Mouse (Mus musculus) midbrain, embryonic 11.5 days (tissue): ENCODE data around the gene Fem1a. TPM values are rescaled to one million over a fixed set of nuclear protein-coding genes. Genes with fewer than 3 reads are reported as not detected.

Source experiments
- ATAC-seq: fragments of 200-750 bp; cut with Nextera tagmentation; 2 replicates; pipeline ENCODE4 v1.8.0; 2017; ENCODE audit warnings: moderate TSS enrichment, moderate library complexity; ENCODE audit not compliant: low FRiP score
- DNase-seq: peaks from one replicate; pipeline ENCODE4 v3.0.0; 2015; ENCODE audit warnings: low spot score; ENCODE audit errors: missing footprints
- H3K27ac ChIP-seq: fragments of 300-500 bp; sonication (generic); 2 replicates; pipeline ENCODE4 v1.5.1; 2014; ENCODE audit warnings: low read depth, low read length
- H3K27me3 ChIP-seq: fragments of 300-500 bp; sonication (generic); 2 replicates; pipeline ENCODE4 v1.6.1; 2014; ENCODE audit warnings: mild to moderate bottlenecking, low read length, moderate library complexity, mixed read lengths; ENCODE audit not compliant: control insufficient read depth, insufficient read depth
- H3K36me3 ChIP-seq: fragments of 300-500 bp; sonication (generic); 2 replicates; pipeline ENCODE4 v1.6.1; 2014; ENCODE audit warnings: mild to moderate bottlenecking, low read length, moderate library complexity, mixed read lengths; ENCODE audit not compliant: control insufficient read depth, insufficient read depth
- H3K4me1 ChIP-seq: fragments of 300-500 bp; sonication (generic); 2 replicates; pipeline ENCODE4 v1.6.1; 2014; ENCODE audit warnings: low read length; ENCODE audit not compliant: control insufficient read depth, insufficient read depth
- H3K4me2 ChIP-seq: fragments of 300-500 bp; sonication (generic); 2 replicates; pipeline ENCODE4 v1.6.1; 2014; ENCODE audit warnings: mild to moderate bottlenecking, moderate library complexity
- H3K4me3 ChIP-seq: fragments of 300-500 bp; sonication (generic); 2 replicates; pipeline ENCODE4 v1.5.1; 2014; ENCODE audit warnings: low read depth, low read length
- H3K9ac ChIP-seq: fragments of 300-500 bp; sonication (generic); 2 replicates; pipeline ENCODE4 v1.6.1; 2014; ENCODE audit warnings: low read length
- H3K9me3 ChIP-seq: fragments of 300-500 bp; sonication (generic); 2 replicates; pipeline ENCODE4 v1.6.1; 2016; ENCODE audit warnings: low read length; ENCODE audit not compliant: control insufficient read depth
- WGBS: fragments of 180-500 bp; shearing (Covaris S2); extraction: QIAGEN DNeasy Blood & Tissue Kit; methylation state at CpG from one replicate; pipeline ENCODE4 v1.1.7; 2014; 5-methylcytosine and 5-hydroxymethylcytosine counted together
- polyA plus RNA-seq: library from polyadenylated mRNA; unstranded; fragments of >200 nt; fragmentation: Nextera tagmentation; extraction: Ambion mirVana; gene quantifications from 2 replicates; pipeline ENCODE4 v1.2.1, GENCODE M21; 2014

Gene Fem1a
- polyA plus RNA-seq, 1 experiment from 2014 or later = 12.7 TPM

DNA sequence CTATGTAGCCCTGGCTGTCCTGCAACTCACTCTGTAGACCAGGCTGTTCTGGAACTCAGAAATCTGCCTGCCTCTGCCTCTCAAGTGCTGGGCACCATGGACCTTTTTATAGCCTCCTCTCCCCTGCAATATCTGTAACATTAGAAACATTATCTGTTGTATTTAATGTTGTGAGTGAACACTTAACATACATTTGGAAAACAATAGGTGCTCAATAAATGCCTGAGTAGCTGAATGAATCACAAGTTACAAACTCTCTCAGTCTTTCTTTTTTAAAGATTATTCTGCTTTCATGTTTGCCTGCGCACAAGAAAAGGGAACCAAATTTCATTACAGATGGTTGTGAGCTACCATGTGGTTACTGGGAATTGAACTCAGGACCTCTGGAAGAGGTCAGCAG, 41.6 kb downstream of the Fem1a start:
- no peaks in the 10 kb centered on the region for H3K36me3 ChIP-seq
- ATAC-seq (no peak), DNase-seq (no peak)
- H3K4me1 ChIP-seq = peaks cover 10% of the 10 kb centered on the region
- 97% methylated on average over 1 of the region's 1 CpGs for WGBS
- no peak overlapping the region for H3K9ac ChIP-seq
- no peaks in the 10 kb centered on the region for H3K9me3 ChIP-seq
- no peak overlapping the region for H3K4me3 ChIP-seq
- H3K27ac ChIP-seq = no peak overlapping the region
- H3K27me3 ChIP-seq = no peaks in the 10 kb centered on the region
- no peak overlapping the region for H3K4me2 ChIP-seq

DNA sequence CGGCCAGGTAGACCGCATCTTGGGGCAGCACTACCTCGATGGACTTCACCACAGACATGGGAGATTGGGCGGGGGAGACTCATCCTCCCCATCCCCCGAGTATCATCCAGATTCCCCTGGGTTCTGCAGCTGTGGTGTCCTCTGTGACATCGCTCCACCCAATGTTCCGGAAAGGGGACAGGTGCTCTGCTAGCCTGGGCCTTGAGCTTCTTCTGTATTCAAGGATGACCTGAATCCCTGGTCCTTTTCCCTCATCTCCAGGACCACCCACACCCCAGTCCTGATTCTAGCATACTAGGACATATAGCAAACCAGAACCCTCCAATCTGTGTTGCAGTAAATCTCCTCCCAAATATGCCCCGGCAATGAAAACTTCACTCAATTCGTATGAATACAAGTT, 43.6 kb downstream of the Fem1a start, which contains the start of gene Arrdc5:
Arrdc5 (minus strand) TSS at position 101 of the 400 bp plus-strand sequence.
- no peaks in the 10 kb centered on the region for H3K36me3 ChIP-seq
- H3K27ac ChIP-seq = no peak within 1 kb of the TSS
- H3K9me3 ChIP-seq = no peaks in the 10 kb centered on the region
- WGBS = 91% methylated on average over 9 of the region's 9 CpGs
- H3K9ac ChIP-seq = no peak within 1 kb of the TSS
- H3K4me1 ChIP-seq = peaks cover 19% of the 10 kb centered on the region
- DNase-seq (no peak), ATAC-seq (no peak)
- no peak within 1 kb of the TSS for H3K4me3 ChIP-seq
- H3K27me3 ChIP-seq = no peaks in the 10 kb centered on the region
- no peak within 1 kb of the TSS for H3K4me2 ChIP-seq

DNA sequence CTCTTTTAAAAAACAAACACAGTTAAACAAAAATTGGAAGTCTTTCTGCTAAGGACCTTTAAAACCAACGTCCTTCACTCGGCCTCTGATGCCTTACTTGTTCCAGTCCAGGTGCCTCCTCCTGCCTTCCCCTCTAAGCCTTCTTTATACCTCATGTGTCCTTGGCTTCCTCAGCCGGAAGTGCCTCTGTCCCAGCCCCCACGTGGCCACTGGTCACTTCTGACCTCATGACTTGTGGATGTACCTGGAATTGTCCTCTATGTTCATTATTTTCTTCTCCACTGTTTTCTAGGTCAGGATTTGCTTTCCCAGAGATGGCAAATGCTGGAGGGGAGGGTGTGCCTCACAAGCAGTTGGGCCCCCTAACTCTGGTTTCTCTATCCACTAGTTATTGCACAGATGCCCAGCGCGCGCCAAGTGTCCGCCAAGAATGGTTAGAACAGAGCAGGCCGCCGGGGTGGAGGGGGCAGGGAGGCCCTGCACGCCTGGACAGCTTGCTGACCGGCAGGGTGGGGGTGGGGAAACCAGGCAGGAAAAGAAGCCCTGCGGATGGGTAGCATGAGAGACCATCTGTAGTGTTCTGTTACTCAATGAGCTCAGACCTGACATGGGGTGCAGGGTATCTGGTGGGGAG, 45.9 kb downstream of the Fem1a start:
- no peaks in the 10 kb centered on the region for H3K27me3 ChIP-seq
- H3K9ac ChIP-seq = peak overlapping the region; percentile 50
- H3K9me3 ChIP-seq = no peaks in the 10 kb centered on the region
- ATAC-seq = peak; percentile 53
- H3K4me3 ChIP-seq = peak overlapping the region; percentile 81; the same call in 1 of the 2 replicates
- peak overlapping the region; percentile 98 for H3K4me2 ChIP-seq
- H3K36me3 ChIP-seq = peaks cover 8% of the 10 kb centered on the region
- H3K4me1 ChIP-seq = peaks cover 33% of the 10 kb centered on the region
- 19% methylated on average over 13 of the region's 13 CpGs for WGBS
- DNase-seq = peak; percentile 92
- H3K27ac ChIP-seq = peak overlapping the region; percentile 71

DNA sequence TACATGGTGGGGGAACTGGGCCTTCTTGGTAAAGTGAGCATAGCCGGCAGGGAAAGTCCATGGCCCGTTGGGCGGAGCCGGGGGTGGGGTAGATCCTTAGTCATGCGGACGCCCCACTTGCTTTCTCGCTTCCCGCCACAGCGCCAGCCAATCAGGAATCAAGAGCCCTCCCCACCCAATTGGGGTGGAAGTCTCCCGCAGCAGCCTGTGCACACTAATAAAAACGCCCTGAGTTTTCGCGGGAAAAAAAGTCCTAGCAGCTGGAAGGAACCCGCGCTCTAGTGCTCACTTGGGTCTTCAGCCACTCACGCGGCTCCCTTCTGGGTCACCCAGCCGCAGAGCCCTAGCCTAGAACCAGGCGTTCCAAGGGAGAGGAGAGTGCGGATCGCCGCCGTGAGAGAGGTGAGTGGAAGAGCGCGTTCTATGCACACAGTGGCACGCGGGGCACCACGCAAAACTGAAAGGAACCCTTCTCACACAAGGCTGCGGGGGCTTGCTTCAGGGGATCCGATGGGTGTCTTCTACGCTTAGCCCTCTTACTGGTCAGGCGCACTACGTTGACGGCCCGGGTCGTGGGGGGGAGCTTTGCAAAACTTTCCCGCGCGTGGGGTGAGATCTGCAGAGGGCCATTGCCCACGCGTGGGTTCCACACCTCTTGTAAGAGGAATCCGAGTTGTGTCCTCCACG, 46.7 kb downstream of the Fem1a start, which contains the start of gene Uhrf1:
Uhrf1 (plus strand) TSS at position 162 of the 687 bp plus-strand sequence.
- DNase-seq (peak; percentile 98), ATAC-seq (peak; percentile 80)
- no peaks in the 10 kb centered on the region for H3K27me3 ChIP-seq
- H3K4me2 ChIP-seq = peak within 1 kb of the TSS; percentile 98
- H3K36me3 ChIP-seq = peaks cover 11% of the 10 kb centered on the region
- peak within 1 kb of the TSS; percentile 85 for H3K27ac ChIP-seq
- no peaks in the 10 kb centered on the region for H3K9me3 ChIP-seq
- WGBS = under 1% methylated on average over 43 of the region's 43 CpGs
- H3K4me3 ChIP-seq = peak within 1 kb of the TSS; percentile 81
- H3K9ac ChIP-seq = peak within 1 kb of the TSS; percentile 90
- peaks cover 35% of the 10 kb centered on the region for H3K4me1 ChIP-seq

DNA sequence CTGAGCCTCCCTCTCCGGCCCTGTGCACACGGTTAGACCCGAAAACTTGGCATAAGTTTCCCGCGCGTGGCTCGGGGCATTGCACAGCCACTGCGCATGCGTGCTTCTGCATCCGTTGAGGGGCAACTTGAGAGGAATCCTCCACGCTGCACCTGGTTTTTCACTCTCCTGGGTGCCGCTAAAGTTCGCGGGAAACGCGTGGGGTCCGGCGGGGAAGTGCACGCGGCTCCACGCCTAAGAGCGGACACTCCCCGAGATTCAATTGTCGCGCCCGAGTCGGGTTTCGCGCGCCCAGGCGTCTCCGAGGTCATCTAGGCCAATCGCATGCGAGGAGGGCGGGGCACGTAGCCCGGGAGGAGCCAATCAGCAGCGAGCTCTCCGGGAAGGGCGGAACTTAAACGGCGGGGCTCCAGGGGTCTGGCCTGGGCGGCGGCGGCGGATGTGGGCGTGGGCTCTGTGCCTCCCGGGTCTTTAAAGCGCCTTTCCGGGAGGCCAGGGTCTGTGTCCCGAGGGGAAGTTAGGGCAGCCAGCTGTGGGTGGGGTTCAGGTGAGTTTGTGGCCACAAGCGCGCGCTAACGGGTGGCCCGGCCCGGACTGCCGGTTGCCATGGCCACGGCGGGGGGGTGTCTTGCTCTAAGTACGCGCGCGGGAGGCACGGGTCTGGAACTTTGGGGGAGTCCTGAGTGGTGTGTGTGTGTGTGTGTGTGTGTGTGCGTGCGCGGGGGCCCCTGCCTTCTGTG, 47.4 kb downstream of the Fem1a start:
- ATAC-seq = peak; percentile 91
- H3K4me1 ChIP-seq = peaks cover 35% of the 10 kb centered on the region
- WGBS = under 1% methylated on average over 68 of the region's 68 CpGs

DNA sequence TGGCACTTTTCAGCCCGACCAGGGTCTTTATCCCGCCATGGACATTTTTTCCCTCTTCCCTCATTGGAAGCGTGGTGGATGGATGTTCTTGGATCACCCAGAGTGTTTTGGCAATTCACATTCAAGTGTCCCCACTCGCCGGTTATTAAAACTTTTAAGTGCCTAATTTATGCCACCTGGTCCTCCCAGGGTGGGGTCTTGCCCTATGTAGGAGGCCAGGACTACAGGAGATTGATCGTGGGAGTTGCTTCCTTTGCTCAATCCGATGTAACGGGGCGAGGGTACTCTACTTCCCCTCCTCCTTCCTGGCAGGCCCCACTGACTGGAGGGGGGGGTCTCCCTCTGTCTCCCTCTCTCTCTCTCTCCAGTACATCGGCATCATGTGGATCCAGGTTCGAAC, 48.1 kb downstream of the Fem1a start:
- Histone ChIP-seq H3K27me3 (no peaks in the 10 kb centered on the region), H3K27ac (no peak overlapping the region), H3K9me3 (no peaks in the 10 kb centered on the region), H3K36me3 (peaks cover 18% of the 10 kb centered on the region), H3K4me2 (peak overlapping the region; percentile 98), H3K9ac (peak overlapping the region; percentile 90), H3K4me3 (peak overlapping the region; percentile 81), H3K4me1 (peaks cover 35% of the 10 kb centered on the region)
- 13% methylated on average over 11 of the region's 11 CpGs for WGBS
- no peak for ATAC-seq
- DNase-seq = peak; percentile 88

More for the DNA sequence above, 47.4 kb downstream of the Fem1a start:
- peak overlapping the region; percentile 90 for H3K9ac ChIP-seq
- peaks cover 15% of the 10 kb centered on the region for H3K36me3 ChIP-seq
- peak overlapping the region; percentile 98 for H3K4me2 ChIP-seq
- H3K4me3 ChIP-seq = peak overlapping the region; percentile 81
- DNase-seq = peak; percentile 100
- no peaks in the 10 kb centered on the region for H3K9me3 ChIP-seq
- no peaks in the 10 kb centered on the region for H3K27me3 ChIP-seq
- peak overlapping the region; percentile 85 for H3K27ac ChIP-seq

DNA sequence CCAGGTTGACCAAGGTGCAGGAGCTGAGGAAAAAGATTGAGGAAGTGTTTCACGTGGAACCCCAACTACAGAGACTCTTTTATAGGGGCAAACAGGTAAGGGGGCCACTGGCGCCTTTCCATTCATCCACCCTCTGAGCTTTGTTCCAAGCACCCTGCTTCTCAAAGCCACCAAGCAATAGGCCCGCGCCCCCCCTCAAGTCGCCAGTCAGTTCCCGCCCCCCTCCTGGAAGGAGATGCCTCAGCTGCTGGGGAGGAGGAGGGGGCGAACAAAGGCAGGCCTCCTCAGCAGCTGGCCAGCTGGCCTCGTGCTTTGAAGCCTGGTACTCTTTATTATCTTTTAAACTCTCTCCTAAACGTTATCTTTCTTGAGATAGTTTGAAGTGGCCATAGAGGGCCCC, 48.5 kb downstream of the Fem1a start:
- peak overlapping the region; percentile 40; the same call in 1 of the 2 replicates for H3K27ac ChIP-seq
- no peak for ATAC-seq

DNA sequence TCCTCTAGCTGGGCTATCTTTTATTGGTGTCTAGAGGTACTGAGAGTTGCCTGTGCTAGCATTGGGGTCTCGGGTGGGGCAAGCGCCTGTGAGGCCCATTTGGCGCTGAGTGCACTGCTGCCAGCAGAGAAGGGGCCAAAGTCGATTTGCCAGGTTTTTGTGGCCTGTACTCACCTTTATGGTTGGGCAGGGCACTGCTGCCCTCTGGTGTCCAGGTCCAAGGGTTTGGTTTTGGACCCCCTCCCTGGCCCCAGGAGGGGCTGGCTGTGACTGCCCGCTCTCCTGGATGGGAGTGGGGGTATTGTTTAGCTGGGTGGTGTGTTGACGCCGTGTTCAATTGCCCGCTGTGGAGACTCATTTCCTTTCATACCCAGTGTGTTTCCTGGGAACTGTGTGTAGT, 49.2 kb downstream of the Fem1a start:
- peaks cover 26% of the 10 kb centered on the region for H3K36me3 ChIP-seq
- WGBS = 71% methylated on average over 8 of the region's 8 CpGs
- no peaks in the 10 kb centered on the region for H3K27me3 ChIP-seq
- no peak for DNase-seq
- ATAC-seq = no peak
- peak overlapping the region; percentile 98 for H3K4me2 ChIP-seq
- peak overlapping the region; percentile 90 for H3K9ac ChIP-seq
- H3K9me3 ChIP-seq = no peaks in the 10 kb centered on the region
- H3K4me3 ChIP-seq = peak overlapping the region; percentile 81; the same call in 1 of the 2 replicates
- peak overlapping the region; percentile 11; the same call in 1 of the 2 replicates for H3K27ac ChIP-seq
- H3K4me1 ChIP-seq = peaks cover 35% of the 10 kb centered on the region

More for the DNA sequence above, 48.5 kb downstream of the Fem1a start:
- Histone ChIP-seq H3K36me3 (peaks cover 20% of the 10 kb centered on the region), H3K9ac (peak overlapping the region; percentile 90), H3K4me2 (peak overlapping the region; percentile 98), H3K4me1 (peaks cover 35% of the 10 kb centered on the region), H3K27me3 (no peaks in the 10 kb centered on the region), H3K9me3 (no peaks in the 10 kb centered on the region), H3K4me3 (peak overlapping the region; percentile 81)
- WGBS = 32% methylated on average over 9 of the region's 9 CpGs
- no peak for DNase-seq
